Mouse (Mus musculus) liver, embryonic 14.5 days (tissue): ENCODE results near the gene Pgam2. TPM values are rescaled to one million over a fixed set of nuclear protein-coding genes. Genes with fewer than 3 reads are reported as not detected.

Experiments used
- ATAC-seq: fragments of 200-750 bp; cut with Nextera tagmentation; 2 replicates; pipeline ENCODE4 v1.8.0; 2017; ENCODE audit warnings: moderate number of reproducible peaks, mild to moderate bottlenecking, moderate library complexity; ENCODE audit not compliant: insufficient read depth
- DNase-seq, 3 experiments: peaks; one replicate each; pipeline ENCODE4 v3.0.0-alpha.2; 2012 to 2013; ENCODE audit warnings: low read depth in 3 of 3, low spot score in 3 of 3
- H3K27ac ChIP-seq: fragments of 300-500 bp; sonication (generic); 2 replicates; pipeline ENCODE4 v1.5.1; 2014; ENCODE audit warnings: moderate library complexity, mild to moderate bottlenecking, control low read depth, inconsistent platforms
- H3K27me3 ChIP-seq: fragments of 300-500 bp; sonication (generic); 2 replicates; pipeline ENCODE4 v1.6.1; 2014; ENCODE audit warnings: mild to moderate bottlenecking, low read length, moderate library complexity; ENCODE audit not compliant: control insufficient read depth, insufficient read depth
- H3K36me3 ChIP-seq: fragments of 300-500 bp; sonication (generic); replicated peaks from 2 replicates; pipeline ENCODE4 v1.6.1; 2014; ENCODE audit warnings: low read depth; ENCODE audit not compliant: control insufficient read depth, insufficient read depth
- H3K4me1 ChIP-seq, 2 experiments: fragments of 200-500 bp in 1 of 2; fragments of 300-500 bp in 1 of 2; sonication (generic) in 1 of 2; replicated peaks; 2 replicates each; pipeline ENCODE4 v1.6.1; 2012 to 2014; ENCODE audit warnings: antibody characterized with exemption in 1 of 2, inconsistent platforms in 1 of 2, low read length in 1 of 2; ENCODE audit not compliant: control insufficient read depth in 2 of 2, insufficient read depth in 2 of 2
- H3K4me2 ChIP-seq: fragments of 300-500 bp; sonication (generic); 2 replicates; pipeline ENCODE4 v1.6.1; 2014; ENCODE audit warnings: low read depth, mild to moderate bottlenecking, control low read depth, moderate library complexity
- H3K4me3 ChIP-seq, 2 experiments: fragments of 200-500 bp in 1 of 2; fragments of 300-500 bp in 1 of 2; sonication (generic) in 1 of 2; 2 replicates each; pipeline ENCODE4 v1.5.1; 2012 to 2014; ENCODE audit warnings: low read depth in 2 of 2, low read length in 2 of 2, mild to moderate bottlenecking in 2 of 2, control low read depth in 1 of 2, inconsistent platforms in 1 of 2, moderate library complexity in 1 of 2; ENCODE audit not compliant: insufficient read depth in 1 of 2
- H3K9ac ChIP-seq: fragments of 300-500 bp; sonication (generic); replicated peaks from 2 replicates; pipeline ENCODE4 v1.6.1; 2014; ENCODE audit warnings: mild to moderate bottlenecking, control low read depth, moderate library complexity
- H3K9me3 ChIP-seq: fragments of 300-500 bp; sonication (generic); 2 replicates; pipeline ENCODE4 v1.6.1; 2016; ENCODE audit warnings: low read length, mixed read lengths; ENCODE audit not compliant: control insufficient read depth
- CTCF ChIP-seq: IDR thresholded peaks from 2 replicates; pipeline ENCODE4 v1.5.1; 2016; ENCODE audit warnings: antibody characterized with exemption, low read depth, control low read depth
- EP300 ChIP-seq: IDR thresholded peaks from 2 replicates; pipeline ENCODE4 v1.6.1; 2016; ENCODE audit warnings: antibody characterized with exemption, low read depth
- WGBS: fragments of 180-500 bp; shearing (Covaris S2); extraction: QIAGEN DNeasy Blood & Tissue Kit; methylation state at CpG from one replicate; pipeline ENCODE4 v1.1.7; 2014; ENCODE audit not compliant: insufficient replicate concordance; 5-methylcytosine and 5-hydroxymethylcytosine counted together
- polyA plus RNA-seq, 2 experiments: library from polyadenylated mRNA; depleted of rRNA in 1 of 2; stranded (reverse) in 1 of 2; unstranded in 1 of 2; fragments of >200 nt; fragmentation: Nextera tagmentation in 1 of 2; extraction: Ambion mirVana in 1 of 2; gene quantifications; 2 replicates each; pipeline versions ENCODE4 v1.2.1 to v1.2.3; 2012 to 2014

Pgam2 gene
- polyA plus RNA-seq, 2 experiments: 0.36 to 1.2 TPM

GRCm38 (mm10) chr11:5837251-5838246 lies 34.0 kb upstream of the Pgam2 start, which contains the start of gene Polm:
Polm (minus strand) TSS chr11:5838016.
- Histone ChIP-seq H3K27ac (peak within 1 kb of the TSS; percentile 23), H3K4me1 (peaks cover 4 to 5% of the 10 kb centered on the region in 2 experiments; a peak in 2 of 4 replicates), H3K27me3 (no peaks in the 10 kb centered on the region), H3K9ac (peak within 1 kb of the TSS; percentile 85), H3K9me3 (no peaks in the 10 kb centered on the region), H3K36me3 (no peaks in the 10 kb centered on the region), H3K4me3 (peak within 1 kb of the TSS; percentile 78), H3K4me2 (peak within 1 kb of the TSS; percentile 94)
- TF ChIP-seq CTCF (peak; percentile 88), EP300 (no peak)
- under 1% methylated on average over 63 of the region's 63 CpGs for WGBS
- peak; percentile 93 for ATAC-seq
- peak; percentile 85 to 91 (median 87) for DNase-seq

GRCm38 (mm10) chr11:5836126-5836525 lies 32.6 kb upstream of the Pgam2 start:
- H3K9ac ChIP-seq: no peak overlapping the region
- WGBS: 81% methylated on average over 1 of the region's 1 CpGs
- no peaks in the 10 kb centered on the region for H3K9me3 ChIP-seq
- H3K4me3 ChIP-seq: no peak overlapping the region
- no peak for TF ChIP-seq EP300
- peak; percentile 47 for TF ChIP-seq CTCF
- no peaks in the 10 kb centered on the region for H3K27me3 ChIP-seq
- ATAC-seq (no peak), DNase-seq (no peak)
- no peaks in the 10 kb centered on the region for H3K36me3 ChIP-seq
- H3K4me2 ChIP-seq: no peak overlapping the region
- H3K4me1 ChIP-seq: peaks cover 4 to 5% of the 10 kb centered on the region in 2 experiments; a peak in 2 of 4 replicates
- no peak overlapping the region for H3K27ac ChIP-seq

GRCm38 (mm10) chr11:5835057-5835456 lies 31.5 kb upstream of the Pgam2 start:
- Histone ChIP-seq H3K9ac (no peak overlapping the region), H3K27ac (no peak overlapping the region), H3K36me3 (no peaks in the 10 kb centered on the region), H3K4me1 (peaks cover 4 to 5% of the 10 kb centered on the region in 2 experiments; a peak in 2 of 4 replicates), H3K9me3 (no peaks in the 10 kb centered on the region), H3K27me3 (no peaks in the 10 kb centered on the region), H3K4me3 (no peak overlapping the region), H3K4me2 (no peak overlapping the region)
- DNase-seq (no peak), ATAC-seq (no peak)
- TF ChIP-seq EP300 (no peak), CTCF (no peak)
- WGBS: 76% methylated on average over 7 of the region's 7 CpGs

- H3K9me3 ChIP-seq: no peaks in the 10 kb centered on the region
- no peak overlapping the region for H3K27ac ChIP-seq
- WGBS: 76% methylated on average over 9 of the region's 9 CpGs
- DNase-seq (no peak), ATAC-seq (no peak)
- H3K36me3 ChIP-seq: no peaks in the 10 kb centered on the region
- H3K27me3 ChIP-seq: no peaks in the 10 kb centered on the region
- no peak overlapping the region for H3K4me3 ChIP-seq
- TF ChIP-seq EP300 (no peak), CTCF (no peak)
- no peak overlapping the region for H3K9ac ChIP-seq
- H3K4me1 ChIP-seq: peaks cover 4 to 5% of the 10 kb centered on the region in 2 experiments; a peak in 2 of 4 replicates
- no peak overlapping the region for H3K4me2 ChIP-seq
These were observed 31.0 kb upstream of the Pgam2 start for GRCm38 (mm10) chr11:5834506-5834905.

DNA sequence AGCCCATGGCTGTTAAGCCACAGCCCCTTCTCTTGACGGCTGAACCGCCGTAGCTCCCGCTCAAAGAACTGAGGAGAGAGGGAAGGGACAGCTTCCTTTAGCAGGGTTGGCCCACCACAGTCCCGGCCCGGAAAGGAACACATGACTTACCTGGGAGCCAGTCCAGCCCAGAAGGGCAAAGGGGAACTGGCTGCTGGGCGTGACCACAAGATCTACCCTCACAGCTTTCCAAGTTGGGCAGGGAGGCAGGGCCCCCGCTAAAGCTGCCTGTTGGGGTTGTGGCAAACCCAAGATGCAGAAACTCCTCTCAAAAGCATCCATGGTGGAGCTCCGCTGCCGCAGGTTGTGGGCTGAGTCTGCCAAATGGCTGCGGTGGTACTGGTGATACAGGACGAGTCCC lies 25.8 kb upstream of the Pgam2 start:
- TF ChIP-seq CTCF (no peak), EP300 (no peak)
- H3K4me1 ChIP-seq: no peaks in the 10 kb centered on the region
- H3K9ac ChIP-seq: no peak overlapping the region
- no peaks in the 10 kb centered on the region for H3K9me3 ChIP-seq
- DNase-seq (no peak), ATAC-seq (no peak)
- WGBS: 70% methylated on average over 12 of the region's 12 CpGs
- no peaks in the 10 kb centered on the region for H3K36me3 ChIP-seq
- H3K4me2 ChIP-seq: no peak overlapping the region
- H3K27ac ChIP-seq: no peak overlapping the region
- no peaks in the 10 kb centered on the region for H3K27me3 ChIP-seq
- H3K4me3 ChIP-seq: no peak overlapping the region
